Mouse (Mus musculus) C2C12 (cell line): ENCODE measurements at regions not wholly inside any gene's neighbourhood (a gene's known extent, or its start where the extent isn't known, plus 50 kb on each side); places are given as distances from the start of the nearest gene placed in this dataset.

ENCODE experiments used
- H3K27me3 ChIP-seq: one replicate; pipeline ENCODE4 v1.6.1; 2011; ENCODE audit not compliant: control insufficient read depth, insufficient read depth, insufficient read length
- H3K36me3 ChIP-seq: one replicate; pipeline ENCODE4 v1.6.1; 2011; ENCODE audit not compliant: control insufficient read depth, insufficient read depth
- H3K4me3 ChIP-seq: one replicate; pipeline ENCODE4 v1.5.1; 2011; ENCODE audit warnings: mild to moderate bottlenecking, control low read depth; ENCODE audit not compliant: poor library complexity, insufficient read depth, severe bottlenecking
- H3K79me2 ChIP-seq: one replicate; pipeline ENCODE4 v1.6.1; 2011; ENCODE audit not compliant: control insufficient read depth, insufficient read depth
- H3K79me3 ChIP-seq: one replicate; pipeline ENCODE4 v1.6.1; 2011; ENCODE audit warnings: low read depth, control low read depth
- H3ac ChIP-seq: one replicate; pipeline ENCODE3; 2011; ENCODE audit warnings: low read depth; ENCODE audit not compliant: control insufficient read depth, insufficient read length
- CEBPB ChIP-seq: IDR thresholded peaks from one replicate; pipeline ENCODE4 v1.6.1; 2011; ENCODE audit warnings: low read depth, mild to moderate bottlenecking, control low read depth, moderate library complexity
- CTCF ChIP-seq: IDR thresholded peaks from one replicate; pipeline ENCODE4 v1.5.1; 2011; ENCODE audit not compliant: control insufficient read depth, insufficient read depth, insufficient read length
- FOSL1 ChIP-seq: IDR thresholded peaks from one replicate; pipeline ENCODE4 v1.8.0; 2011; ENCODE audit warnings: mild to moderate bottlenecking, low read length; ENCODE audit not compliant: poor library complexity, insufficient read depth, severe bottlenecking
- MAX ChIP-seq: IDR thresholded peaks from one replicate; pipeline ENCODE4 v1.6.1; 2011; ENCODE audit warnings: mild to moderate bottlenecking, control low read depth
- MYOD1 ChIP-seq: IDR thresholded peaks from one replicate; pipeline ENCODE4 v1.6.1; 2011; ENCODE audit warnings: low read depth; ENCODE audit not compliant: control insufficient read depth, insufficient read length
- MYOG ChIP-seq: IDR thresholded peaks from one replicate; pipeline ENCODE4 v1.6.1; 2011; ENCODE audit not compliant: control insufficient read depth, insufficient read length; ENCODE audit errors: extremely low read depth
- USF1 ChIP-seq: IDR thresholded peaks from one replicate; pipeline ENCODE4 v1.6.1; 2011; ENCODE audit warnings: low read depth, mild to moderate bottlenecking, control low read depth, moderate library complexity

DNA sequence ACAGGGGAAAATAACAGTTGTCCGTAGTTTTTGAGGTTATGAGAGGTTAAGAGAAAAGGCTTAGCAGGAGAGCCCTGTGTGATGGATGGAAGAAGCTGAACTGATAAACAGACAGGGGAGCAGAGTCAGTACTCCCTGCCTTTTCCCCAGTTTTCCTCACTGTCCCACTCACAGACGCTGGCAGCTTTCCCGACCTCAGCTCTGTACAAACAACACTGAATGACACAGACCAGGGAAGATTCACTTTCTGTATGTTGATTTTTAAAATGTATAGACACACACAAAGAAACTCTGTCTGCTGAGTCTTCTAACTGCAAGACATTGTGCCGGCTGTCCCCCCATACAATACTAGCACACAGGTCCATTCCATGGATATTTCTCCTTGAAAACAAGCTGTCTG, 60.3 kb upstream of the Gpc5 start:
- Histone ChIP-seq H3ac (no peak overlapping the region), H3K4me3 (no peak overlapping the region), H3K36me3 (no peaks in the 10 kb centered on the region), H3K79me2 (no peaks in the 10 kb centered on the region), H3K79me3 (no peaks in the 10 kb centered on the region), H3K27me3 (no peaks in the 10 kb centered on the region)
- no peak for TF ChIP-seq CTCF
- TF ChIP-seq MYOG = no peak

DNA sequence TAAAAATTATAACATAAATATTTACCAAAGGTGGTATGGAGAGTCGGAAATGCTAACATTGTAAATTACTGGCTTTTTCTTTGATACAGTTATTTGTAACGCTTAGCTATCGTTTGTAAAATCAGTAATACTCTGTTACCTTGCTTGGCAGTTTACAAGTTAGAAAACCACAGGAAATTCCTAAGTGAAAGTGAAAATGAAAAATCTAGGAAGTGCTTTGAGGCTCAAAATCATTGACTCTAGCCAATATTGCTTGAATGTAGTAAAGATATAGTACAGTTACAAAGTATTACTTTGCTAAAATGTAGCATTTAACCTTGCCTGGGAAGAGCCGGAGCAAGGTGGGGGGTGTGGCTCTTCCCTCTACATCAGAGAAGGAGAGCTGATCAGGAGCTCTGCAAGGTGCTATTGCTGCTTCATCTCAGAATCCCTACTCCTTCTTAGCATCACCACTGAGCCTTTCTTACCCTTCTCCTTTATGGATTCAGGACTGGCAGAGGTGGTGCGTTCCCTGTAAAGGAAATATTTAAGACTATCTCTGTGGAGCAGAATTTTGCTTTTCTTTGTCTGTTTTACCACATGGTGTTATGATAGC, 58.5 kb upstream of the Gpc5 start:
- TF ChIP-seq MYOD1 = no peak
- TF ChIP-seq MAX = no peak
- no peak for TF ChIP-seq FOSL1
- TF ChIP-seq CEBPB = no peak
- TF ChIP-seq USF1 = no peak
- Histone ChIP-seq H3K79me2 (no peaks in the 10 kb centered on the region), H3ac (no peak overlapping the region), H3K79me3 (no peaks in the 10 kb centered on the region), H3K27me3 (no peaks in the 10 kb centered on the region), H3K36me3 (no peaks in the 10 kb centered on the region), H3K4me3 (no peak overlapping the region)

DNA sequence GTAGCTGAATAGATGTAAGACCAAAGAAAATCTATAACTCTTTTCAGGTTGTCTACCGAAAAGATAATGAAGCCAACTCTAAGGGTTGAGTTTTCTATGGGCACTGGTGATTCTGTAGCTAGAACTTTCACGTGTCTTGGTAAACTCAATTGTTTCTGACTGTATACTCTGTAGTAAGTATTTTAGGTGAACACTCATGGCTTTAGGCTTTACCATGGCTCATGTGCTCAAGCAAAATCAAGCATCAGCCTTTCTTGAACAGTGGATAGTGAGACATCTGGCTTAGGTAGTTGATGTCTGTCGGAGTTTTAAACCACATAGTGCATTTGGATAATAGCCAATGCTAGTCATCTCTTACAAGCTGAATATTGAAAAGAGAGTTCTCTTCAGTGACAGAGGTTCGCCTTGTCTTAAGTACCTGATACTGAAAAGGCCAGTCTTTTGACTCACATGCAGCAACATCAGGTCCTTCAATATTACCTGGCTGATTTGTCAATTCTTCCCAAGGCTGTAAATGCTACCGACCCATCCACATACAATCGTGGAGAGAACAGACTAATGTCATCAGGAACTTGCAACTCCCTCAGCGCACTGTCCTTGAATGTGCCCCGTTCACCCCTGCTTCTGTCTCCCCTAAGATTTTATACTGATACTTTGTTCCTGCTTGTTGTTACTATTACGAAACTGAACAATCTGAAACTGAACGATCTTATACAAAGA, 57.1 kb upstream of the Gpc5 start:
- TF ChIP-seq MYOD1 (no peak), USF1 (no peak), CTCF (no peak), FOSL1 (no peak), CEBPB (no peak), MYOG (no peak), MAX (no peak)
- Histone ChIP-seq H3ac (no peak overlapping the region), H3K4me3 (no peak overlapping the region), H3K36me3 (no peaks in the 10 kb centered on the region), H3K79me3 (no peaks in the 10 kb centered on the region), H3K79me2 (no peaks in the 10 kb centered on the region), H3K27me3 (no peaks in the 10 kb centered on the region)

DNA sequence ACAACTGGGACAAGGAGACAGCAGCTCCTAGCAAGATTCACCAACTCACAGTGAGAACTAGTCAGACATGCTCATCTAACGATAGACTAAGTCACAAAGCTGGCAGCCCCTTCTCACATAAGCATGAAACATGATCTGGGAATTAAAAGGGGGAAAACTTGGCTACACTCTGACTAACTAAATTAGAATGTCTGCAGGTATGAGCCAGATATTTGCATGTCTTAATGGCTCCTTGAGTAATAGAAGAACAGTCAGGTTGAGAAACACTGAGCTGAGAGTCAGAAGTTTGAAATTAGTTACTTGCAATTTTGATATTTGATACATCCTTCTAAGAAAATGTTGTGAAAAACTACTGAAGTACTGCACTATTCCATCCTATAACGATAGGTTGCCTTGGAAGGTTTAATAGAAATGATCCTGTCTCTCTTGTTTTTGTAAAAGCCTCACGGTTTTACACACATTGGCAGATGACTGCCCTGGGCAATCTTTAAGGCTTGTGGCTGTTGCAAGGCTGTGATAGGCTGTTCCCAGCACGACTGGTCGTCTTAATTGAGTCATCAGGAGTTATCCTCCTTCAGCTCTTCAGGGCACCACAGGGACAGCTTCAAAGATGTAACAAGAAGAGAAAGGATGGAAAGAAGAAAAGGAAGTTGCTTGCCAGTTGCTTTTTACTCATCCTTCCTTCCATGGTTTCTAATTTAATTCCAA, 54.8 kb upstream of the Gpc5 start:
- no peak overlapping the region for H3ac ChIP-seq
- no peaks in the 10 kb centered on the region for H3K27me3 ChIP-seq
- H3K79me2 ChIP-seq = peaks cover 12% of the 10 kb centered on the region
- H3K36me3 ChIP-seq = peaks cover under 1% of the 10 kb centered on the region
- H3K79me3 ChIP-seq = peaks cover under 1% of the 10 kb centered on the region
- H3K4me3 ChIP-seq = no peak overlapping the region
- TF ChIP-seq CTCF (no peak), FOSL1 (no peak), MAX (no peak), USF1 (no peak)

GRCm38 (mm10) chr14:115038788-115039187, 53.2 kb upstream of the Gpc5 start:
- H3ac ChIP-seq = no peak overlapping the region
- TF ChIP-seq MYOG = no peak
- no peak for TF ChIP-seq MAX
- no peak for TF ChIP-seq USF1
- no peak for TF ChIP-seq CTCF
- no peak for TF ChIP-seq MYOD1
- no peak for TF ChIP-seq CEBPB
- no peak for TF ChIP-seq FOSL1
- H3K79me3 ChIP-seq = peaks cover 16% of the 10 kb centered on the region
- H3K36me3 ChIP-seq = peaks cover 16% of the 10 kb centered on the region
- H3K4me3 ChIP-seq = no peak overlapping the region
- no peaks in the 10 kb centered on the region for H3K27me3 ChIP-seq
- peaks cover 27% of the 10 kb centered on the region for H3K79me2 ChIP-seq

DNA sequence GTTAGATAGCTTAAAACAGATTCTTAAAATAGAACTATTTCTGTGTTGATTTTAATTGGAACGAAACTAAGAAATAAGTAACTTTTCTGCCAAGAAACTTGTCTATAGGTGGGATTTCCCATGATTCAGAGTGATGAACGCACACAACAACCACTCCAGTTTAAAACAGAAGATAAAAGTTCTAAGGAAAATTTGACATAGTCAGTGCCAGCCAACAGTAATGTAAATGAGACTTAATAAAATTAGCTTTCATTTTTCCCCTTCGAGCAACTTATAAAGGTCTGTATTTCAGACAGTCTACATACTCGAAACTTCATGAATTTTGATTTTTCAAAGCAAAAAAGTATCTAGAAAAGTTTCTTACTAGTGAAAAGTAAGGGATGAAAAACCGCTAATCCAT, 52.5 kb upstream of the Gpc5 start:
- no peaks in the 10 kb centered on the region for H3K27me3 ChIP-seq
- peaks cover 35% of the 10 kb centered on the region for H3K79me2 ChIP-seq
- H3K36me3 ChIP-seq = peaks cover 24% of the 10 kb centered on the region
- no peak overlapping the region for H3K4me3 ChIP-seq
- H3ac ChIP-seq = no peak overlapping the region
- TF ChIP-seq MYOD1 = no peak
- no peak for TF ChIP-seq USF1
- TF ChIP-seq MYOG = no peak
- no peak for TF ChIP-seq CEBPB
- TF ChIP-seq FOSL1 = no peak
- no peak for TF ChIP-seq CTCF
- peaks cover 24% of the 10 kb centered on the region for H3K79me3 ChIP-seq
